Mouse (Mus musculus) embryo, embryonic 11 days (tissue): ENCODE results near the gene Olfr17.
"Not testable (repeated sequence)": the region's sequence is repeated elsewhere in the genome, so short reads cannot be mapped to it uniquely, and the experiment has no call there.

Experiments
- DNase-seq: peaks from one replicate; pipeline ENCODE4 v3.0.0-alpha.2; 2015

Olfr17 gene

GRCm38 (mm10) chr7:107092920-107093319, at the start of gene Olfr17:
TSS of gene Olfr17 (plus strand) at chr7:107093220.
- no peak for DNase-seq

GRCm38 (mm10) chr7:107044407-107044806, 48.6 kb upstream of the Olfr17 start:
- DNase-seq: no peak

GRCm38 (mm10) chr7:107045833-107046232, 47.2 kb upstream of the Olfr17 start:
- DNase-seq: peak; percentile 58

GRCm38 (mm10) chr7:107047578-107047977, 45.4 kb upstream of the Olfr17 start:
- no peak for DNase-seq

- no peak for DNase-seq
These were observed 22.3 kb upstream of the Olfr17 start, which contains the start of gene Olfr714 for GRCm38 (mm10) chr7:107070681-107071080. TSS of gene Olfr714 (plus strand) at chr7:107070981.

GRCm38 (mm10) chr7:107110269-107110668, 17.2 kb downstream of the Olfr17 start, which contains the start of gene Olfr715b:
TSS of gene Olfr715b (minus strand) at chr7:107110369.
- DNase-seq: not testable (repeated sequence)

- not testable (repeated sequence) for DNase-seq
These were observed 38.0 kb downstream of the Olfr17 start, which contains the start of gene Olfr715 for GRCm38 (mm10) chr7:107130983-107131382. TSS of gene Olfr715 (minus strand) at chr7:107131083.

GRCm38 (mm10) chr7:107138027-107138426, 45.0 kb downstream of the Olfr17 start, which contains the start of gene Olfr716:
TSS of gene Olfr716 (plus strand) at chr7:107138327.
- DNase-seq: not testable (repeated sequence)
